Comparison of ENCODE assay signal across 8 mouse cellular contexts in genomic region chr7:44553196-44553764, GRCm38 (mm10). TPM values are rescaled to one million over a fixed set of nuclear protein-coding genes. Genes with fewer than 3 reads are reported as not detected.
DNase-seq lines count a peak whose midpoint lies in the region; ATAC-seq and TF ChIP-seq lines count a peak whose summit lies in the region.

No protein-coding gene starts in this region.

- no peak for TF ChIP-seq CTCF in midbrain, postnatal 0 days (IDR thresholded peaks at IDR 0.05)

- no peak for ATAC-seq in cerebellum, adult (ENCODE audit: insufficient number of reproducible peaks, low FRiP score, low TSS enrichment)
- ATAC-seq in intestine, embryonic 16.5 days: peak; percentile 70
- ATAC-seq in midbrain, postnatal 0 days (ENCODE audit: low FRiP score): peak; percentile 69

- H3K27ac ChIP-seq in intestine, embryonic 16.5 days (ENCODE audit: low read length): peak overlapping the region; percentile 98
- peak overlapping the region; percentile 79 for H3K27ac ChIP-seq in midbrain, postnatal 0 days (ENCODE audit: low read depth, low read length)

- peaks cover 25% of the 10 kb centered on the region for H3K36me3 ChIP-seq in intestine, embryonic 16.5 days (ENCODE audit: control insufficient read depth, insufficient read depth, low read length)
- peaks cover 19% of the 10 kb centered on the region for H3K36me3 ChIP-seq in midbrain, postnatal 0 days (ENCODE audit: insufficient read depth, low read length)

- peaks cover 4% of the 10 kb centered on the region; the same call in 1 of the 2 replicates for H3K4me1 ChIP-seq in intestine, embryonic 16.5 days (ENCODE audit: control insufficient read depth, insufficient read depth, low read length)
- H3K4me1 ChIP-seq in midbrain, postnatal 0 days (ENCODE audit: insufficient read depth, low read length): 0 out of 2 replicates have a peak, but pooled peaks cover 6% of the 10 kb centered on the region

- DNase-seq in cerebellum, adult 18-20 months: peak; percentile 58 to 65
- DNase-seq in cerebellum, postnatal 4 days (ENCODE audit: low spot score in 2 of 2): peak; percentile 50 to 86
- DNase-seq in gastrocnemius, postnatal 14 days: peak; percentile 85
- peak; percentile 92 for DNase-seq in liver
- peak; percentile 90 for DNase-seq in midbrain, postnatal 0 days (ENCODE audit: low spot score)
- DNase-seq in spleen, postnatal 36 days (ENCODE audit: low spot score in 2 of 2): peak; percentile 76 to 85

- H3K9ac ChIP-seq in intestine, embryonic 16.5 days (ENCODE audit: low read depth, low read length): peak overlapping the region; percentile 79
- peak overlapping the region; percentile 34 for H3K9ac ChIP-seq in midbrain, postnatal 0 days (replicated peaks; ENCODE audit: low read length, poor library complexity, severe bottlenecking)

- intact Hi-C loops in gastrocnemius, postnatal 14 days (cut with DNase I; ENCODE audit: low total_unique reads): loop anchor here (5.0 kb wide), 1 partner anchor 51 kb away; no protein-coding TSS in a partner anchor

- no peaks in the 10 kb centered on the region for H3K9me3 ChIP-seq in intestine, embryonic 16.5 days (ENCODE audit: control insufficient read depth, low read length)
- H3K9me3 ChIP-seq in midbrain, postnatal 0 days (ENCODE audit: low read length): no peaks in the 10 kb centered on the region

- H3K4me2 ChIP-seq in intestine, embryonic 16.5 days (ENCODE audit: low read depth, low read length): peak overlapping the region; percentile 55
- H3K4me2 ChIP-seq in midbrain, postnatal 0 days (ENCODE audit: low read depth, low read length, poor library complexity, severe bottlenecking): peak overlapping the region; percentile 89

- no peaks in the 10 kb centered on the region for H3K27me3 ChIP-seq in intestine, embryonic 16.5 days (replicated peaks; ENCODE audit: control insufficient read depth, insufficient read depth, low read length)
- 0 out of 2 replicates have a peak, but pooled peaks cover 3% of the 10 kb centered on the region for H3K27me3 ChIP-seq in midbrain, postnatal 0 days (ENCODE audit: insufficient read depth, low read length)

- 1% methylated on average over 32 of the region's 32 CpGs for whole genome bisulfite sequencing in intestine, embryonic 16.5 days
- 3% methylated on average over 31 of the region's 32 CpGs for WGBS in midbrain, postnatal 0 days

- H3K4me3 ChIP-seq in intestine, embryonic 16.5 days (ENCODE audit: low read length): peak overlapping the region; percentile 75
- H3K4me3 ChIP-seq in midbrain, postnatal 0 days (ENCODE audit: low read depth, low read length): peak overlapping the region; percentile 72

RNA-seq across cellular contexts. Expression of gene Nr1h2, which starts 0.5 kb away (rescaled TPM):
- 10 to 100 TPM; 28.0 to 28.2 TPM for total RNA-seq in gastrocnemius, postnatal 14 days (2021)
- 79.3 and 83.3 TPM in 2 replicates for polyA plus RNA-seq in intestine, embryonic 16.5 days (2015; fragmentation: Nextera tagmentation; extraction: Ambion mirVana)
- total RNA-seq in midbrain, postnatal 0 days (2014; rRNA removed): 46.8 and 47.7 TPM in 2 replicates
- polyA plus RNA-seq in midbrain, postnatal 0 days (2015; fragmentation: Nextera tagmentation; extraction: Ambion mirVana): 41.2 and 48.0 TPM in 2 replicates

RNA-seq across cellular contexts. Expression of gene Pold1, which starts 4.6 kb away (rescaled TPM):
- 1 to 10 TPM; 7.0 to 7.8 TPM for total RNA-seq in gastrocnemius, postnatal 14 days (2021)
- 68.5 and 76.4 TPM in 2 replicates for polyA plus RNA-seq in intestine, embryonic 16.5 days (2015; fragmentation: Nextera tagmentation; extraction: Ambion mirVana)
- total RNA-seq in midbrain, postnatal 0 days (2014; rRNA removed): 12.9 and 17.5 TPM in 2 replicates
- polyA plus RNA-seq in midbrain, postnatal 0 days (2015; fragmentation: Nextera tagmentation; extraction: Ambion mirVana): 8.8 and 9.6 TPM in 2 replicates

RNA-seq across cellular contexts. Expression of gene Napsa, which starts 18.9 kb away (rescaled TPM):
- total RNA-seq in gastrocnemius, postnatal 14 days (2021): not detected
- 3.4 and 3.9 TPM in 2 replicates for polyA plus RNA-seq in intestine, embryonic 16.5 days (2015; fragmentation: Nextera tagmentation; extraction: Ambion mirVana)
- total RNA-seq in midbrain, postnatal 0 days (2014; rRNA removed): not detected in 2 replicates
- 0.79 and 0.82 TPM in 2 replicates for polyA plus RNA-seq in midbrain, postnatal 0 days (2015; fragmentation: Nextera tagmentation; extraction: Ambion mirVana)

RNA-seq across cellular contexts. Expression of gene Spib, which starts 21.4 kb away (rescaled TPM):
- under 1 TPM; 0.16 to 0.18 TPM for total RNA-seq in gastrocnemius, postnatal 14 days (2021)
- polyA plus RNA-seq in intestine, embryonic 16.5 days (2015; fragmentation: Nextera tagmentation; extraction: Ambion mirVana): 0.39 and 0.48 TPM in 2 replicates
- 0.19 TPM in 1 of 2 replicates, not detected in the other for total RNA-seq in midbrain, postnatal 0 days (2014; rRNA removed)
- 0.14 TPM in 1 of 2 replicates, not detected in the other for polyA plus RNA-seq in midbrain, postnatal 0 days (2015; fragmentation: Nextera tagmentation; extraction: Ambion mirVana)

RNA-seq across cellular contexts. Expression of gene Mybpc2, which starts 28.8 kb away (rescaled TPM):
- total RNA-seq in gastrocnemius, postnatal 14 days (2021): 1,000 to 10,000 TPM; 3,999 to 4,490 TPM
- polyA plus RNA-seq in intestine, embryonic 16.5 days (2015; fragmentation: Nextera tagmentation; extraction: Ambion mirVana): 0.38 and 0.45 TPM in 2 replicates
- 0.27 and 0.38 TPM in 2 replicates for total RNA-seq in midbrain, postnatal 0 days (2014; rRNA removed)
- 0.28 and 0.34 TPM in 2 replicates for polyA plus RNA-seq in midbrain, postnatal 0 days (2015; fragmentation: Nextera tagmentation; extraction: Ambion mirVana)
